Mouse (Mus musculus) heart, adult 9 months (tissue): ENCODE results near the gene Zfp740.

Source experiments
- DNase-seq, 2 experiments: peaks; one replicate each; pipeline ENCODE4 v3.0.0; 2022; ENCODE audit warnings: low spot score in 2 of 2

Gene Zfp740

DNA sequence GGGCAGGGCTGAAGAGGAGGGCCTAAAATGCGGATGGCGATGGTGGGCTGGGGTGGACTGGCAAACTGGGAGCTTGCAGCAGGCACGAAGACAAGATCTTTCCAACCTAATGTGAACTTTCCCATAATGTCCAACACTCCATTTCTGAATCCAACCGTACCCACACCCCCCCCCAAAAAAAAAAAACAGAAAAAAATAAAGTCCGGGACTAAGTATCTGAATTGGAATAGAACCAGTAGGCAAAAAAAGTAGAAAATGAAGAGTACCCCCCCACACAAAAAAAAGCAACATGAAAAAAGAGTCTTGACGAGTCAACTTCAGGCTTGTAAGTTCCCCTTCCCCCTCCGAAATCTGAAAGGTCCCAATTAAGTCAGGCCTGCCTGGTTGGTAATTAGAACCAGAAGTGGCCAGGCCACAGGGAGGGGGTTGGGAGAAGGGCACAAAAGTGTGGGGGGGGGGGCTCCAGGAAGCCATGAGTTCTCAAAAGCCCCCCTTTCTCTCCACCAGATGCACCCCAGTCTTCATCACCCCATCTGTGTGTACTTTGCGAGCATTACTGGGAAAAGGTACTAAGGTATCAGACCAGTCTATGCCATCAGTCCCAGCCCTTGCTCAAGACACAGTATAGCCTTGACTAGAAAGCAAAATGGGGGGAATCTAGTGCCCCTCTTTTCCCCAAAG is 45.2 kb downstream of the Zfp740 start:
- no peak for DNase-seq

DNA sequence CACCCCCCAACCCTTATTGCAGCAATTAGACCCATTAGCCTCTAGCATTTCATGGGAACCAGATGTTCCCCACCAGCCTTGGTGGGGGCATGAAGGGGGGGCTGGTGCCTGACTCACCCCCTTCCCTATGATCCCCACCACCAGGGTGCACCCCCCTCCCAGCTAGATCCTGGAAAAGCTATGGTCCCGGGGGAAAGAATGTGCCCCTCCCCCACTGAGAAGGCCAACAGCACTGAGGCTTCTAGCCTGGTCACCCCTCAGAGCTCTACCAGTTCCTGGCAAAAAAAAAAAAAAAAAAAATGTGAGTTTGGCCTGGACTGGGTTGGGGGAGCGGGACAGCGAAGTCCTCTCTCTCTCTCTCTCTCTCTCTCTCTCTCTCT is 45.8 kb downstream of the Zfp740 start:
- no peak for DNase-seq

DNA sequence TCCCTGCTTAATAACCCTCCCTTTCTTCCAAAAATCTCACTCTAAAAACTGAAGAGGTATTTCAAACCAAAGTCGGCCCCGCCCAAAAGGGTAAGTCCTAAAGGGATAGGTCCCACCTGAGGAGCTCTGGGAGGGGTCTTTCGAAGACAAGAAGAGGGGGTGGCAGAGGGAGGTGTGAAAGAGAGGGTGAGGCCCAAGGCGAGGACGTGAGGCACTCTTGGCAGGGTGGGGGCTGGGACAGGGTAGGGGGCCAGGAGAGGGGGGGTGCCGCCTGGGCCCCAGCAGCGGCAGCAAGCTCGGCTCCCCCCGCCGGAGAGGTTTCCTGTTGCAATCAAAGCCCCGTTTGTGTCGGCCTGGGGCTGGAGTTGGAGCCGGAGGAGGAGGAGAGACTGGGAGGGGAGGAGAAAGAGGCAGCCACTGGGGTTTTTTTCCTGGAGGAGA is 46.2 kb downstream of the Zfp740 start:
- no peak for DNase-seq

DNA sequence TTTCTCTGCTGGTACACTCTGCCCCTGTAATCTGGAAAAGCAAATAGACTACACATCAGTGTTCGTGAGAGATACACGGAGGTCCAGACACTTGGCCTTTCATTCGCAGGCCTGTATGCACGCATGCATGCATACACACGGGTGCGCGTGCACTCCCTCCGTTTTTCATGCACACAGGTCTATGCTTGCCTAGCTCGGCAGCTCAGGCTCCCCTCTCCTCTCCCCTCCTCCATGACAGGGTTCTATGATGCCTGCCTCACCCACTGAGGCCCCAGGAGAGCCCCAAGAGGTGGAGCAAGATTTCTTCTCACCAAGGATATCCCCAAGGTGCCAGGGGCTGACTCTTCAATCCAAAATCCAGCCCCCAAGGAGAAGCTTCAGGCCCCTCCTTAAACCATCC is 46.9 kb downstream of the Zfp740 start:
- DNase-seq: no peak

DNA sequence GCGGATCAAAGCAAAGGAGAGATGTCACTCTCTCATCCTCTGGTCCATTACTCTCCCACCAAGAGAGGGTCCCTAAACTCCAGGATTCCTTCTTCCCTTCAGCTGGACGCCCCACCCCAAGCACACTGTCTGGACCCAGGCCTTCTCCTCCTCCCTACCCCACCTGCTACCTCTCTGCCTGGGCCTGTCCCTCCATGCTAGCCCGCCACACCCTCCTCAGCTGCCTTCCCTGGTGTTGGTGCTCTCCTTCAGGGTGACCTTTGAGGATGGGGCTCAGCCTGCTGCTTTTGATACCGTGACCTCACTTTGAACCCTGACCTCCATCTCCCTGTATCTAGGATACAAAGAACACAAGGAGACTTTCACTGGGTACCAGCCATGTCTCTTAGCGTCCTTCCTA is 47.5 kb downstream of the Zfp740 start:
- DNase-seq: no peak

DNA sequence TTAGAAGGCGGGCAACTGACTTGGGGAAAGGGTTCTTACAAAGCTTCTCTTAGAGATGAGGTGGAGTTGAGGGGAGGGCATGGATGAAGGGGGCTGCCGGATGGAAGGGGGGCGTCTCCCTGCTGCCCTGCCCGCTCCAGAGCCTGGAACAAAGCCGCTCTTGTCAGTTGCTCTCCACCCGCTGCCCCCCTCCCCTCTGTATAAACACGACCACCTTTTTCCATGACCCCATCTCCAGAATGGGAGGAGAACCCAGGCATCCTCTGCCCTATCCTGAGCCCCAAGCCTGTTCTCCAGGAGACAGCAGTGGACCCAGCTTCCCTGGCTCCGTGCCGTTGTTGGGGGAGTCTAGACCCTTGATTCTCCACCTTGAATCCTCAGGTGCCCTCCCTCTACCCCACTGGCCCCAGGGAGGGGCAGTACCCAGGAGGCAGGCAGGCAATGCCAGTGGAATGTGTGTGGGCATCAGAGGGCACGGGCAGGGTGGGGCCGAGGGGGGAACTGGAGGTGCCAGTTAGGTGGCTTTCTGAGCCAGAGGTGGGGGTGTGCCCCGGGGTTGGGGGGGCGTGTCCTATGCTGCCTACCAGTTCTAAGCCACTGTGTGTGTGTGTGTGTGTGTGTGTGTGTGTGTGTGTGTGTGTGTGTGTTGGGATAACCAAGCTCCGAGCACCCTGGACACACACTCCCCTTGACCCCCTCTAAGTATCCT is 52.7 kb downstream of the Zfp740 start:
- no peak for DNase-seq

DNA sequence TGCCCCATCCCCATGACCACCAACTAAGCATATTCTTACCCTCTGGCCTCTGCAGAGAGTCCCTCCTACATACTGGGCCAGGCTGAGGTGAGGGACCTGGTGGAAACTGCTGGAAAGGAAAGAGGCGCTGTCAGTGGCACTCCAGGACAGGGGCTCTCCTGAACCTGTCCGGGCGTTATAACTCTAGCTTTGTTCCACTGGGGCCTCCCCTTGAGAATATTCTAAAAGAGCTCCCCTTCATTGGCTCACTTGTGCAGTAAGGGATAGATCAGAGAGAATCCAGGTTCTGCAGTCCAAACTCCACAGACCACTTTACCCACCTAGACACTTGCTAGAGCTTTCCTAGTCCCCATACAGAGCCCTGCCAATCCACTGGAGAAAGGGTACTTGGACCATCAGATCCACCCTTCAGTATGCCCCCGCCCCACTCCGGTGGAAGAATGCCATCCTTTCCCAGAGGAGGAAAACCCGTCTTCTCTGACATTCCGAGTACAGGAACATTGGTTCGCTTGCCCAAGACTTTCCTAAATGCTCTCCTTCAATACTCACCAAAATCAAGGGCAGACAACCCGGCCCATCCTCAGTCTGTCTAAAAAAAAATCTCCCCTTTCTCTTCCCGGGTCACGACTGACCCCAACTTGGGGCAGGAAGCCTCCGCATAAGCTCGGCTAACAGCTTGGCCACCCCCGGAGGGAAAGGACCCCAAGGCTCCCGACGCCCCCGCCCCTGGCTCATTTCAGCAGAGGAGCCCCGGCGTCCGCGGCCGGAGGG is 53.6 kb downstream of the Zfp740 start:
- no peak for DNase-seq

DNA sequence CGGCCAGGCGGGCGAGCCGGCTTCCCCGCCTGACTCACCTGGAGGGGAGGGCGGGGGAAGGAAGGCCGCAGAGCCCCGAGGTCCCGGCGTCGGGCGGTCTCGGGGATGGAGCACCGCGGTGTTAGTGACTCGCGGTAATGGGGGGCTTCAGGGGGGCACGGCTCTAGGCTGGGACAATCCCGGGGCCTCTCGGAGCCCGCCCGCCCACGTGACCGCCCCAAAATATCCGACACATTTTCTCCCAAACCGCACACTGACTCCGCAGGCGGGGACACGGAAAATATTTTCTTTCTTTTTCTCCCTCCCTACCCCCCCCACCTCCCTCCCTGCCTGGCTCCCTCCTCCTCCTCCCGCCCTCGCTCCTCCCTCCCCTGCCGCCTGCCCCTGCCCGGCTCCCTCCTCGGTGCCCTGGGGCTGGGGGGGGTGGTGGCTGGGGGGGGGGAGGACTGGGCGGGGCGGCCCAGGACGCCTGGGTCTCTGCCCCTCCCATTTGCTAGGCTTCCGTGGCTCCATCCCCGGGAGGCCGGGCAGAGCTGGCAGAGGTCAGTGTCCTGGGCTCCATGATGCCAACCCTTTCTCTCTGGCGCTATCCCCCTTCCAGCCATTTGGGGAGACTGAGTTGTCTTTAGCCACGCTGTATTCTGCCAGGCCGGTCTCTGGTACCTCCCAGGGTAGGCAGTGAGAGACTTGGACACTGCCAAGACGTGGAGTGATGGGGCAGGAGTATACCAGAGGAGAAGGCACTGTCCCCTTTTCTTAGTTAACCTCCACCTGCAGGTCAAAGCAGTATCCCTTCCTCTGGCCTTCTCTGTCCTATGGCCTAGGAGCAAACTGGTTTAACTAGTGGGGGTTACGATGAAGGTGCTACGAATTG is 54.4 kb downstream of the Zfp740 start, which contains the start of gene Rarg:
TSS of gene Rarg (minus strand) at position 316 of the 874 bp plus-strand sequence.
- peak in 1 of 2 experiments; percentile 59 for DNase-seq

DNA sequence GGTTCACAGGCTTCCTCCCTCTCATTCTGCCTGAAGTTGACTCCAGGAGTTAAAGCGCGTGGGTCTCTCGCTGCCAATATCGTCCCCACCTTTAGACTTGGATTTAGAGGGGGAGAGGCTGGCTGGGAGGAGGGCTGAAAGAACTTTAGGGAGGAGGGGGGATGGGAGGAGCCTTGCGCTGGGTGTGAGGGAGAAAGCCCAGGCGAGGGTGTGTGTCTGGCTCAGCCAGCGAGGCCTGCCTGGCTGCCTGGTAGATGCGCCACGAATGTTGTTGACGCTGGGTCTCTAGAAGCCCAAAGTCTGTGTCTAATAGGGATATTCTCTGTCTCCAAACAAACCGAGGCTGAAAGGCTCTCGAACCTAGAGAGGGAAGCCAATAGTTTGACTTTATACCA is 55.0 kb downstream of the Zfp740 start:
- peak in 1 of 2 experiments; percentile 77 for DNase-seq

DNA sequence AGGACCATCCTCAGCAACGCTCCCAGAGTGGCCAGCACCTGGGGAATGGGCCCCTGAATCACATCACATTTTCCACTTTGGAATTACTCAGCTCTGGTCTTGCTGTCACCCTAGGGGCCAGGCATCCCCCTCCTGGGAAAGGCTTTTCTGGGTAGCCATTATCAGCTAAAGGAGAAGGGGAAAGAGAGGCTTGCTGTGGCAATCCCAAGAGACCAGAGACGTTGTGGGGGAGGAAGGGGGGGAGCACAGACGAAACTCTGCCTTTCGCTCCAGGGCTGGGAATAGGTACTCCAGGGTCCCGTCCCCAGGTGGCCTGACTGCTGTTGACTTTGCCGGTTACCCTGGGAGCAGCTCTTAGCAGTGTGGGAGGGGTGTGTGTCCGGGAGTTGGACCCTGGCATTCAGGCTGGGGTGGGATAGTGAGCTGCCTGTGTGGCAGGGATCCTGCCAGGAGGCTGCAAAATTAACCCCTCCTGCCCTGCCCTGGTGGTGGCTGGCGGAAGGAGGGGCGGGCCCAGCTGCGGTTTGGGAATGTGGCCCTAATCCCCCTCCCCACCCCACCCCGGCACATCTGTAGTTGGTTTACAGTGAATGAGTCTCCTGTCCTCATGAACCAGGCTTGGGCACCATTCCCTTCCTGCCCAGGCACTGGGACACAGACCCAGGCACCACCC is 55.7 kb downstream of the Zfp740 start:
- no peak for DNase-seq

DNA sequence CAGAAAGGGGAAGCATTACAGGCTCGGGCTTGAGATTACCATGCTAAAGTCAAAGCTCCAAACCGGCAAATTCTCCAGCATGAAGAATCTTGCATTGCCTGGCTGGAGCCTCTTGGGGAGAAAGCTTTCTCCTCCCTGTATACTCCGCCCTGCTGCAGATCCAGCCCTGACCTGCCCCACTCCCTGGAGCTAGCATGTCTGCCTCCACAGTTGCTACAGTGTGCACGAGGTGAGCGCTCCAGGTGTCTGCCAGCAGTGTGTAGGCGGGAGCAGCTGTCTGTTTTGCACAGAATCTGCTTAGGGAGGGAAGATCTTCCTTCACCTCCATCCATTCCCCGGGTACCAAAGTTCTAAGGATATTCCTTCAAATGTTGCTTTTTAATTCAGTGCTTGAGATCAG is 59.5 kb downstream of the Zfp740 start:
- no peak for DNase-seq

DNA sequence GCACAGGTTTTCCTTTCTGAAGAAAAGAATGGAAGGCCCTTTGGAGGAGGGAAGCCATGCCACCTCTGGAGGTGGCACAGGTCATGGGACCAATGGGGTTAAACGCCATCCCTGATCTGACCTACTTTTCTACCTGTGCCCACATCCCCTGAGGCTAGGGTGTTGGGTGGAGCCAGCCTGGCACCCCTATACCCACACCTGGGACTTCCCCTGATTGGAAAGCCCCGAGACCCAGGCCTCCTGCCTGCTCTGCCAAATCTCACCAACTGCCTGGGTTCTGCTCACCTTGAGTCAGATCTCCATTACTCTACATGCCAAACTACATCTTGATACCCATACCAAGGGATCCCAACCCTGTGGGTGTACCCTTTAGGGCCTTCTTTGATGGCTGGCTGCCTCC is 60.0 kb downstream of the Zfp740 start:
- no peak for DNase-seq
